Mouse (Mus musculus) limb, embryonic 15.5 days (tissue): ENCODE measurements at regions not wholly inside any gene's neighbourhood (a gene's known extent, or its start where the extent isn't known, plus 50 kb on each side); places are given as distances from the start of the nearest gene placed in this dataset.

ENCODE experiments used
- ATAC-seq: fragments of 200-750 bp; cut with Nextera tagmentation; 2 replicates; pipeline ENCODE4 v1.8.0; 2017; ENCODE audit warnings: low read depth, moderate TSS enrichment; ENCODE audit not compliant: insufficient number of reproducible peaks, low FRiP score, low TSS enrichment
- H3K27ac ChIP-seq: fragments of 300-500 bp; sonication (generic); 2 replicates; pipeline ENCODE4 v1.5.1; 2015; ENCODE audit warnings: moderate library complexity, mild to moderate bottlenecking, inconsistent platforms
- H3K27me3 ChIP-seq: fragments of 300-500 bp; sonication (generic); 2 replicates; pipeline ENCODE4 v1.6.1; 2015; ENCODE audit warnings: inconsistent platforms
- H3K36me3 ChIP-seq: fragments of 300-500 bp; sonication (generic); 2 replicates; pipeline ENCODE4 v1.6.1; 2015; ENCODE audit warnings: inconsistent platforms
- H3K4me1 ChIP-seq: fragments of 300-500 bp; sonication (generic); 2 replicates; pipeline ENCODE4 v1.6.1; 2015; ENCODE audit warnings: inconsistent platforms
- H3K4me2 ChIP-seq: fragments of 300-500 bp; sonication (generic); 2 replicates; pipeline ENCODE4 v1.6.1; 2015; ENCODE audit warnings: mild to moderate bottlenecking, inconsistent platforms
- H3K4me3 ChIP-seq: fragments of 300-500 bp; sonication (generic); 2 replicates; pipeline ENCODE4 v1.5.1; 2015; ENCODE audit warnings: mild to moderate bottlenecking, inconsistent platforms
- H3K9ac ChIP-seq: fragments of 300-500 bp; sonication (generic); 2 replicates; pipeline ENCODE4 v1.6.1; 2015; ENCODE audit warnings: inconsistent platforms
- H3K9me3 ChIP-seq: fragments of 300-500 bp; sonication (generic); 2 replicates; pipeline ENCODE4 v1.6.1; 2016; ENCODE audit warnings: inconsistent platforms
- WGBS: fragments of 180-500 bp; shearing (Covaris S2); methylation state at CpG from one replicate; pipeline ENCODE4 v1.1.7; 2015; 5-methylcytosine and 5-hydroxymethylcytosine counted together

DNA sequence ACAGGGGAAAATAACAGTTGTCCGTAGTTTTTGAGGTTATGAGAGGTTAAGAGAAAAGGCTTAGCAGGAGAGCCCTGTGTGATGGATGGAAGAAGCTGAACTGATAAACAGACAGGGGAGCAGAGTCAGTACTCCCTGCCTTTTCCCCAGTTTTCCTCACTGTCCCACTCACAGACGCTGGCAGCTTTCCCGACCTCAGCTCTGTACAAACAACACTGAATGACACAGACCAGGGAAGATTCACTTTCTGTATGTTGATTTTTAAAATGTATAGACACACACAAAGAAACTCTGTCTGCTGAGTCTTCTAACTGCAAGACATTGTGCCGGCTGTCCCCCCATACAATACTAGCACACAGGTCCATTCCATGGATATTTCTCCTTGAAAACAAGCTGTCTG is 60.3 kb upstream of the Gpc5 start:
- Histone ChIP-seq H3K9me3 (no peaks in the 10 kb centered on the region), H3K9ac (no peak overlapping the region)

DNA sequence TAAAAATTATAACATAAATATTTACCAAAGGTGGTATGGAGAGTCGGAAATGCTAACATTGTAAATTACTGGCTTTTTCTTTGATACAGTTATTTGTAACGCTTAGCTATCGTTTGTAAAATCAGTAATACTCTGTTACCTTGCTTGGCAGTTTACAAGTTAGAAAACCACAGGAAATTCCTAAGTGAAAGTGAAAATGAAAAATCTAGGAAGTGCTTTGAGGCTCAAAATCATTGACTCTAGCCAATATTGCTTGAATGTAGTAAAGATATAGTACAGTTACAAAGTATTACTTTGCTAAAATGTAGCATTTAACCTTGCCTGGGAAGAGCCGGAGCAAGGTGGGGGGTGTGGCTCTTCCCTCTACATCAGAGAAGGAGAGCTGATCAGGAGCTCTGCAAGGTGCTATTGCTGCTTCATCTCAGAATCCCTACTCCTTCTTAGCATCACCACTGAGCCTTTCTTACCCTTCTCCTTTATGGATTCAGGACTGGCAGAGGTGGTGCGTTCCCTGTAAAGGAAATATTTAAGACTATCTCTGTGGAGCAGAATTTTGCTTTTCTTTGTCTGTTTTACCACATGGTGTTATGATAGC is 58.5 kb upstream of the Gpc5 start:
- H3K4me1 ChIP-seq: no peaks in the 10 kb centered on the region
- no peaks in the 10 kb centered on the region for H3K9me3 ChIP-seq
- H3K27ac ChIP-seq: no peak overlapping the region
- no peak overlapping the region for H3K4me3 ChIP-seq
- no peaks in the 10 kb centered on the region for H3K27me3 ChIP-seq
- H3K4me2 ChIP-seq: no peak overlapping the region
- WGBS: 77% methylated on average over 5 of the region's 5 CpGs
- H3K36me3 ChIP-seq: no peaks in the 10 kb centered on the region
- no peak overlapping the region for H3K9ac ChIP-seq
- ATAC-seq: no peak

More for the DNA sequence above, 60.3 kb upstream of the Gpc5 start:
- WGBS: 69% methylated on average over 4 of the region's 4 CpGs
- H3K4me3 ChIP-seq: no peak overlapping the region
- H3K4me1 ChIP-seq: no peaks in the 10 kb centered on the region
- H3K36me3 ChIP-seq: no peaks in the 10 kb centered on the region
- no peak overlapping the region for H3K27ac ChIP-seq
- ATAC-seq: no peak
- H3K27me3 ChIP-seq: no peaks in the 10 kb centered on the region
- no peak overlapping the region for H3K4me2 ChIP-seq

DNA sequence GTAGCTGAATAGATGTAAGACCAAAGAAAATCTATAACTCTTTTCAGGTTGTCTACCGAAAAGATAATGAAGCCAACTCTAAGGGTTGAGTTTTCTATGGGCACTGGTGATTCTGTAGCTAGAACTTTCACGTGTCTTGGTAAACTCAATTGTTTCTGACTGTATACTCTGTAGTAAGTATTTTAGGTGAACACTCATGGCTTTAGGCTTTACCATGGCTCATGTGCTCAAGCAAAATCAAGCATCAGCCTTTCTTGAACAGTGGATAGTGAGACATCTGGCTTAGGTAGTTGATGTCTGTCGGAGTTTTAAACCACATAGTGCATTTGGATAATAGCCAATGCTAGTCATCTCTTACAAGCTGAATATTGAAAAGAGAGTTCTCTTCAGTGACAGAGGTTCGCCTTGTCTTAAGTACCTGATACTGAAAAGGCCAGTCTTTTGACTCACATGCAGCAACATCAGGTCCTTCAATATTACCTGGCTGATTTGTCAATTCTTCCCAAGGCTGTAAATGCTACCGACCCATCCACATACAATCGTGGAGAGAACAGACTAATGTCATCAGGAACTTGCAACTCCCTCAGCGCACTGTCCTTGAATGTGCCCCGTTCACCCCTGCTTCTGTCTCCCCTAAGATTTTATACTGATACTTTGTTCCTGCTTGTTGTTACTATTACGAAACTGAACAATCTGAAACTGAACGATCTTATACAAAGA is 57.1 kb upstream of the Gpc5 start:
- no peak for ATAC-seq
- Histone ChIP-seq H3K9ac (no peak overlapping the region), H3K4me1 (no peaks in the 10 kb centered on the region), H3K9me3 (no peaks in the 10 kb centered on the region), H3K4me3 (no peak overlapping the region), H3K36me3 (no peaks in the 10 kb centered on the region), H3K27me3 (no peaks in the 10 kb centered on the region), H3K27ac (no peak overlapping the region), H3K4me2 (no peak overlapping the region)
- WGBS: 89% methylated on average over 10 of the region's 10 CpGs

DNA sequence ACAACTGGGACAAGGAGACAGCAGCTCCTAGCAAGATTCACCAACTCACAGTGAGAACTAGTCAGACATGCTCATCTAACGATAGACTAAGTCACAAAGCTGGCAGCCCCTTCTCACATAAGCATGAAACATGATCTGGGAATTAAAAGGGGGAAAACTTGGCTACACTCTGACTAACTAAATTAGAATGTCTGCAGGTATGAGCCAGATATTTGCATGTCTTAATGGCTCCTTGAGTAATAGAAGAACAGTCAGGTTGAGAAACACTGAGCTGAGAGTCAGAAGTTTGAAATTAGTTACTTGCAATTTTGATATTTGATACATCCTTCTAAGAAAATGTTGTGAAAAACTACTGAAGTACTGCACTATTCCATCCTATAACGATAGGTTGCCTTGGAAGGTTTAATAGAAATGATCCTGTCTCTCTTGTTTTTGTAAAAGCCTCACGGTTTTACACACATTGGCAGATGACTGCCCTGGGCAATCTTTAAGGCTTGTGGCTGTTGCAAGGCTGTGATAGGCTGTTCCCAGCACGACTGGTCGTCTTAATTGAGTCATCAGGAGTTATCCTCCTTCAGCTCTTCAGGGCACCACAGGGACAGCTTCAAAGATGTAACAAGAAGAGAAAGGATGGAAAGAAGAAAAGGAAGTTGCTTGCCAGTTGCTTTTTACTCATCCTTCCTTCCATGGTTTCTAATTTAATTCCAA is 54.8 kb upstream of the Gpc5 start:
- no peak for ATAC-seq
- no peak overlapping the region for H3K4me3 ChIP-seq
- 15% methylated on average over 5 of the region's 5 CpGs for WGBS

DNA sequence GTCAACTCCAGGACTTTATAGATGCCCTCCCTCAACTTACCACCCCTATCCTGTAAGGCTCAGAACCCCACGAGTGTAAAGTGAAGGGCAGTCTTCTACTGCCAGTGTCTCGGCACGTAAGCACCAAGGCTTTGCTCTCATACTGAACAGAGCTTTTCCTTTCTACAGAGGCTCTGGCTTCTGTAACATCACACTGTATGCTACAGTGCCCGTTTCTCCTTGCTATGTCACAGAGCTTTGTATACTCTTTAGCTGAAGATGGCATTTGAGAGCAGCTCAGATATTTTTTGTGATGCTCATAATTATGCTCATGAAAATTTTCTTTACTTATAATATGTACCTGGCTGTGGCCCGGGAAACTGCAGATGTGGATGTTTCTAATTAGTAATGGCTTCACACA is 53.2 kb upstream of the Gpc5 start:
- 45% methylated on average over 5 of the region's 5 CpGs for WGBS

More for the DNA sequence above, 54.8 kb upstream of the Gpc5 start:
- H3K27ac ChIP-seq: no peak overlapping the region
- peaks cover 4% of the 10 kb centered on the region; the same call in 1 of the 2 replicates for H3K4me1 ChIP-seq
- H3K9ac ChIP-seq: no peak overlapping the region
- H3K4me2 ChIP-seq: no peak overlapping the region
- H3K36me3 ChIP-seq: no peaks in the 10 kb centered on the region
- H3K9me3 ChIP-seq: no peaks in the 10 kb centered on the region
- H3K27me3 ChIP-seq: no peaks in the 10 kb centered on the region

DNA sequence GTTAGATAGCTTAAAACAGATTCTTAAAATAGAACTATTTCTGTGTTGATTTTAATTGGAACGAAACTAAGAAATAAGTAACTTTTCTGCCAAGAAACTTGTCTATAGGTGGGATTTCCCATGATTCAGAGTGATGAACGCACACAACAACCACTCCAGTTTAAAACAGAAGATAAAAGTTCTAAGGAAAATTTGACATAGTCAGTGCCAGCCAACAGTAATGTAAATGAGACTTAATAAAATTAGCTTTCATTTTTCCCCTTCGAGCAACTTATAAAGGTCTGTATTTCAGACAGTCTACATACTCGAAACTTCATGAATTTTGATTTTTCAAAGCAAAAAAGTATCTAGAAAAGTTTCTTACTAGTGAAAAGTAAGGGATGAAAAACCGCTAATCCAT is 52.5 kb upstream of the Gpc5 start:
- Histone ChIP-seq H3K4me1 (peaks cover 16% of the 10 kb centered on the region), H3K27me3 (no peaks in the 10 kb centered on the region), H3K9me3 (no peaks in the 10 kb centered on the region), H3K4me2 (no peak overlapping the region), H3K4me3 (no peak overlapping the region), H3K36me3 (peaks cover 10% of the 10 kb centered on the region), H3K9ac (no peak overlapping the region), H3K27ac (no peak overlapping the region)
- ATAC-seq: no peak
- 49% methylated on average over 5 of the region's 5 CpGs for WGBS

More for the DNA sequence above, 53.2 kb upstream of the Gpc5 start:
- no peak for ATAC-seq
- no peak overlapping the region for H3K27ac ChIP-seq
- H3K27me3 ChIP-seq: no peaks in the 10 kb centered on the region
- H3K4me3 ChIP-seq: no peak overlapping the region
- no peak overlapping the region for H3K9ac ChIP-seq
- H3K4me1 ChIP-seq: peaks cover 12% of the 10 kb centered on the region
- no peak overlapping the region for H3K4me2 ChIP-seq
- no peaks in the 10 kb centered on the region for H3K9me3 ChIP-seq
- H3K36me3 ChIP-seq: peaks cover 4% of the 10 kb centered on the region

DNA sequence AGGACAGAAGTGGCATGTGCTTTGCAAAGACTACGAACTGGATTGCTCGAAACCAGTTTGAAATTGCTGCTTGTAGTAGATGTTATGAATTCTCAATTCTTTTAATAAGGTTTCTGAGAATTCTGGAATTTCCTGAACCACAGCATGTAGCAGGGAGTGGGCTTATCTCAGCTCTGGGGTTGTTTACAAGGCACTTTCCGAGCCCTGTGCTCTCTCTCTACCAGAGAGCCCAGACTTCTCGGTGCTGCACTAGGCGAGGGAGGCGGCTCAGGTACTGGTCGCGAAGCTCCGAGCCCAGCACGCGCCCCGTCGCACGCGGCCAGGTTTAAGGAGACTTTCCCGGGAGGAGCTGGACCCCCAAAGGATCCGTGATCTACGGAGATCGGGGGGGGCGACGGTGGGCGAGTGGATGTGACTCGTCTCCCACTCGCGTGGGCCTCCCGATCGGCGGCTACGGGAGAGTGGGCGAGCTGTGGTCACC is 51.9 kb upstream of the Gpc5 start:
- Histone ChIP-seq H3K4me1 (peaks cover 16% of the 10 kb centered on the region), H3K4me3 (peak overlapping the region; percentile 86), H3K9me3 (no peaks in the 10 kb centered on the region), H3K4me2 (peak overlapping the region; percentile 93), H3K27ac (peak overlapping the region; percentile 94), H3K9ac (peak overlapping the region; percentile 52), H3K27me3 (no peaks in the 10 kb centered on the region), H3K36me3 (peaks cover 15% of the 10 kb centered on the region)
- peak; percentile 31; the same call in 1 of the 2 replicates for ATAC-seq
- under 1% methylated on average over 29 of the region's 30 CpGs for WGBS

DNA sequence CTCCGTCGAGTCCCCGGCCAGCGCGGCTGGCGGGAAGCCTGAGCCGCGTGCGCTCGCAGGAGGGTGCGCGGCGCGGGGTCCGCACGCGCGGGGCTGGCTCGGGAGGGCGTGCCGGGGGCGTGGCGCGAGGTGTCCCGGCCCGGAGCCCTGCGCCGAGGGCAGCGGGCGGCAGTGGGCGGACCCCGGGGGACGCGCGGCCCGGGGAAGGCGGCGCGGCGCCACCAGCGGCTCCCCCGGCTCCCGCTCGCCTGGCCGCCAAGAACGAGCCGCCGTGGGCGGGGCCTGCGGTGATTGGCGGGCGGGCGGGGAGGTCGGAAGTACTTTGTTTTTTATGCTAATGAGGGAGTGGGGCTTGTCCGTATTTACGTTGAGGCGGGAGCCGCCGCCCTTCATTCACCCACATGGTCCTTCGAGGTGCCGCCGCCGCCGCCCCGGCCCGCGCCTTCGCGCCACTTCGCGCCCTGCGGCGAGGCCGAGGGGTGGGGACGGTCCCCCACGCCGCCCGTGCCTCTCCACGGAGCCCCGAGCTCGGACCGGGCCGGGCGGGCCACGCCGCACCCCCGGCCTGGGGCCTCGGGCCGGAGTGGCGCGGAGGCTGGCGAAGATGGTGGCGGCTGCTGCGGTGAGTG is 51.3 kb upstream of the Gpc5 start:
- under 1% methylated on average over 90 of the region's 94 CpGs for WGBS
- peak; percentile 86 for ATAC-seq
- H3K27me3 ChIP-seq: no peaks in the 10 kb centered on the region
- peaks cover 16% of the 10 kb centered on the region for H3K4me1 ChIP-seq
- peak overlapping the region; percentile 93 for H3K4me2 ChIP-seq
- no peaks in the 10 kb centered on the region for H3K9me3 ChIP-seq
- H3K27ac ChIP-seq: peak overlapping the region; percentile 94
- H3K36me3 ChIP-seq: peaks cover 17% of the 10 kb centered on the region
- peak overlapping the region; percentile 97 for H3K9ac ChIP-seq
- H3K4me3 ChIP-seq: peak overlapping the region; percentile 86

DNA sequence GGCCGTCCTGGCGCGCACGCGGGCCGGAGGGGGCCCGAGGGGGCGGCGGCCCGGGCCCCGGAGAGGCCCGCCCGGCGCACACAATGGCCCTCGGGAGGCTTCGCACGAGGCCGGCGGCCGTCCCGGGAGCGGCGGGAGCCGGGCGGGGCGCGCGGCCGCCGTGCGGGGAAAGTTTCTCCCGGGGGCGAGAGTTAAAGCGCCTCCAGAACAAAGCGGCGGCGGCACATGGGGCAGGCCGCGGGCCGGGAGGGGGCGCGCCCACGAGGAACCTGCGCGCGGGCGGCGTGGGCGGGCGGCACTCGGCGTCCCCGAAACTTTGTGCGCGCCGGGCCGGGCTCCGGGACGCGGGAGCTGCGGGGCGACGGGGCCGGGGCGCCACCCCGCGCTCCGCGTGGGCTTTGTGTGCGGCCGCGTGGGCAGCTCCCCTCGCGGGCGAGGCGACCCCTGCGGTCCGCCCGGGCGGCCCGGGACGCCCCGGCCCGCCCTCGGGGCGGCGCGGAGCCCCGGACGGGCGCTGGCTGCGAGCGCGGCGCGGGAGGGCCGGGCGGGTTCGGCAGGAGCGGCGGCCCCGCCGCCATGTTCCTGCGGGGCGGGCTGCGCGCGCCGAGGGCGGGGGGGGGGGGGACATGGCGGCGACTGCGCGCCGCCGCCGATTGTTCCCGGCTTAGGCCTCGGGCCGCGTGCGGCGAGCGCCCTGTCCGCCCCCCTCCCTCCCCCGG is 50.5 kb upstream of the Gpc5 start:
- Histone ChIP-seq H3K9me3 (no peaks in the 10 kb centered on the region), H3K27ac (peak overlapping the region; percentile 94), H3K27me3 (no peaks in the 10 kb centered on the region), H3K4me1 (peaks cover 16% of the 10 kb centered on the region), H3K4me3 (peak overlapping the region; percentile 86), H3K36me3 (peaks cover 22% of the 10 kb centered on the region), H3K4me2 (peak overlapping the region; percentile 93), H3K9ac (peak overlapping the region; percentile 97)
- 0% methylated on average over 12 of the region's 126 CpGs for WGBS
- ATAC-seq: peak; percentile 64

DNA sequence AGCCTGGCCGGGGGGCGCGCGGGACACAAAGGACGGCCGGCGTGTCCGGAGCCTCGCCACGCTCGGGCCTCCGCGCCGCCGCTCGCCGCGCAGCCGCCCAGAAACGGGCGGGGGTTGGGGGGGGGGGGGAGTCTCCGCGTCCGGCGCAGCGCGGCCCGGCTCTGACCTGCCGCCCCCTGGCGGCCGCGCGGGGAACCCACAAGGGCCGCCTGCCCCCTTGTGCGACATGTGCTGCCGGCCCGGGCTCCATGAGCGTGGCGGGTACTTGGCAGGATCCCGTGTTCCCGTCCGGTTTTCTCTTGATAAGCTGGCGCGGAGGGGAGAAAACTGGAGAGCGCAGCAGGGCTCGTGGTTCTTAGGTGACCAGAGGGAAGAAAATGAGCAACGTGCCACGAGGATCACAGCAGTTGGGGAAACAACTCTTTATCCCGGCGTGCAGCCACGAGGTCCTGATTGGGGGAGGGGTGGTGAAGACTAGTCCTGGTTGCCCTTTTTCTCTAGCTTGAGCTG is 49.9 kb upstream of the Gpc5 start:
- peak overlapping the region; percentile 86 for H3K4me3 ChIP-seq
- no peaks in the 10 kb centered on the region for H3K9me3 ChIP-seq
- H3K9ac ChIP-seq: peak overlapping the region; percentile 97
- WGBS: 0% methylated on average over 21 of the region's 51 CpGs
- H3K4me1 ChIP-seq: peaks cover 16% of the 10 kb centered on the region
- peak overlapping the region; percentile 61 for H3K4me2 ChIP-seq
- ATAC-seq: peak; percentile 76
- H3K27ac ChIP-seq: peak overlapping the region; percentile 94
- no peaks in the 10 kb centered on the region for H3K27me3 ChIP-seq
- H3K36me3 ChIP-seq: peaks cover 28% of the 10 kb centered on the region
